Mouse (Mus musculus): Measurements from ENCODE around the gene Plxnd1.

The Plxnd1 gene

GRCm38 (mm10) chr6:115994877-115995520 lies at the start of gene Plxnd1:
Gene Plxnd1, minus strand, starts transcription at chr6:115995005.
- DNase-seq: peak; percentile 83

GRCm38 (mm10) chr6:116044039-116044438 lies 49.2 kb upstream of the Plxnd1 start:
- DNase-seq: no peak

- no peak for DNase-seq
Measured at GRCm38 (mm10) chr6:116038222-116038621, 43.4 kb upstream of the Plxnd1 start.

- no peak for DNase-seq
Measured at GRCm38 (mm10) chr6:116037281-116037831, 42.6 kb upstream of the Plxnd1 start.

- no peak for DNase-seq
Measured at GRCm38 (mm10) chr6:116036555-116036954, 41.8 kb upstream of the Plxnd1 start.

- no peak for DNase-seq
Measured at GRCm38 (mm10) chr6:116031052-116031451, 36.2 kb upstream of the Plxnd1 start.

- DNase-seq: no peak
Measured at GRCm38 (mm10) chr6:116024666-116025065, 29.9 kb upstream of the Plxnd1 start.

GRCm38 (mm10) chr6:116021961-116022485 lies 27.2 kb upstream of the Plxnd1 start:
- no peak for DNase-seq

- no peak for DNase-seq
Measured at GRCm38 (mm10) chr6:116015902-116016301, 21.1 kb upstream of the Plxnd1 start.

GRCm38 (mm10) chr6:116014111-116014510 lies 19.3 kb upstream of the Plxnd1 start:
- DNase-seq: no peak

GRCm38 (mm10) chr6:116013687-116014086 lies 18.9 kb upstream of the Plxnd1 start:
- no peak for DNase-seq

GRCm38 (mm10) chr6:116010541-116010940 lies 15.7 kb upstream of the Plxnd1 start:
- peak; percentile 94 for DNase-seq

- DNase-seq: peak in 1 of 2 experiments; percentile 5
Measured at GRCm38 (mm10) chr6:116009426-116009825, 14.6 kb upstream of the Plxnd1 start.

GRCm38 (mm10) chr6:116007561-116008173 lies 12.9 kb upstream of the Plxnd1 start:
- peak; percentile 85 to 90 for DNase-seq

GRCm38 (mm10) chr6:116006731-116007130 lies 11.9 kb upstream of the Plxnd1 start:
- DNase-seq: peak in 1 of 2 experiments; percentile 29

- peak in 1 of 2 experiments; percentile 7 for DNase-seq
Measured at GRCm38 (mm10) chr6:116005959-116006288, 11.1 kb upstream of the Plxnd1 start.

- peak in 1 of 2 experiments; percentile 7 for DNase-seq
Measured at GRCm38 (mm10) chr6:116005275-116005958, 10.6 kb upstream of the Plxnd1 start.

- no peak for DNase-seq
Measured at GRCm38 (mm10) chr6:116004716-116005115, 9.9 kb upstream of the Plxnd1 start.

GRCm38 (mm10) chr6:116004069-116004468 lies 9.3 kb upstream of the Plxnd1 start:
- DNase-seq: peak in 1 of 2 experiments; percentile 5

- DNase-seq: no peak
Measured at GRCm38 (mm10) chr6:116003516-116003915, 8.7 kb upstream of the Plxnd1 start.

- DNase-seq: peak in 1 of 2 experiments; percentile 6
Measured at GRCm38 (mm10) chr6:116002311-116003104, 7.7 kb upstream of the Plxnd1 start.

GRCm38 (mm10) chr6:116000851-116001250 lies 6.0 kb upstream of the Plxnd1 start:
- DNase-seq: no peak

GRCm38 (mm10) chr6:115999227-115999626 lies 4.4 kb upstream of the Plxnd1 start:
- DNase-seq: no peak
